Mouse (Mus musculus) kidney, adult 9 months (tissue): ENCODE measurements around the gene Cdkn3.
"Not testable (repeated sequence)": the region's sequence is repeated elsewhere in the genome, so short reads cannot be mapped to it uniquely, and the experiment has no call there.

Experiments used
- DNase-seq: peaks from one replicate; pipeline ENCODE4 v3.0.0; 2022

Gene Cdkn3

GRCm38 (mm10) chr14:46785247-46785646 is 24.9 kb downstream of the Cdkn3 start:
- no peak for DNase-seq

GRCm38 (mm10) chr14:46787454-46787786 is 27.1 kb downstream of the Cdkn3 start:
- DNase-seq, result no peak

GRCm38 (mm10) chr14:46787787-46788504 is 27.6 kb downstream of the Cdkn3 start, which contains the start of gene Cnih1:
Gene Cnih1 (minus strand): TSS chr14:46788411.
- peak; percentile 91 for DNase-seq

- DNase-seq, result no peak
Observed at GRCm38 (mm10) chr14:46788505-46788901, 28.2 kb downstream of the Cdkn3 start.

- DNase-seq, result peak; percentile 20
Observed at GRCm38 (mm10) chr14:46790303-46790702, 30.0 kb downstream of the Cdkn3 start.

GRCm38 (mm10) chr14:46790723-46791122 is 30.4 kb downstream of the Cdkn3 start:
- DNase-seq, result no peak

- no peak for DNase-seq
Observed at GRCm38 (mm10) chr14:46794157-46794556, 33.8 kb downstream of the Cdkn3 start.

- peak; percentile 36 for DNase-seq
Observed at GRCm38 (mm10) chr14:46800684-46801345, 40.5 kb downstream of the Cdkn3 start.

GRCm38 (mm10) chr14:46803259-46803658 is 42.9 kb downstream of the Cdkn3 start:
- no peak for DNase-seq

GRCm38 (mm10) chr14:46803791-46804190 is 43.5 kb downstream of the Cdkn3 start:
- DNase-seq, result no peak

GRCm38 (mm10) chr14:46806186-46806585 is 45.8 kb downstream of the Cdkn3 start:
- DNase-seq, result no peak

GRCm38 (mm10) chr14:46807927-46808326 is 47.6 kb downstream of the Cdkn3 start:
- no peak for DNase-seq

GRCm38 (mm10) chr14:46815640-46816039 is 55.3 kb downstream of the Cdkn3 start:
- no peak for DNase-seq

- DNase-seq, result no peak
Observed at GRCm38 (mm10) chr14:46816916-46817622, 56.7 kb downstream of the Cdkn3 start.

- DNase-seq, result no peak
Observed at GRCm38 (mm10) chr14:46818743-46819142, 58.4 kb downstream of the Cdkn3 start.

- DNase-seq, result not testable (repeated sequence)
Observed at GRCm38 (mm10) chr14:46819961-46820360, 59.6 kb downstream of the Cdkn3 start.
